Mouse (Mus musculus): ENCODE results near the gene Smarcc2. TPM values are rescaled to one million over a fixed set of nuclear protein-coding genes. Genes with fewer than 3 reads are reported as not detected.

The Smarcc2 gene
- polyA plus RNA-seq (2017; shearing (Covaris generic)): 100 to 1,000 TPM in 1 of 2 experiments, 10 to 100 TPM in 1; 97.3 to 105 TPM

DNA sequence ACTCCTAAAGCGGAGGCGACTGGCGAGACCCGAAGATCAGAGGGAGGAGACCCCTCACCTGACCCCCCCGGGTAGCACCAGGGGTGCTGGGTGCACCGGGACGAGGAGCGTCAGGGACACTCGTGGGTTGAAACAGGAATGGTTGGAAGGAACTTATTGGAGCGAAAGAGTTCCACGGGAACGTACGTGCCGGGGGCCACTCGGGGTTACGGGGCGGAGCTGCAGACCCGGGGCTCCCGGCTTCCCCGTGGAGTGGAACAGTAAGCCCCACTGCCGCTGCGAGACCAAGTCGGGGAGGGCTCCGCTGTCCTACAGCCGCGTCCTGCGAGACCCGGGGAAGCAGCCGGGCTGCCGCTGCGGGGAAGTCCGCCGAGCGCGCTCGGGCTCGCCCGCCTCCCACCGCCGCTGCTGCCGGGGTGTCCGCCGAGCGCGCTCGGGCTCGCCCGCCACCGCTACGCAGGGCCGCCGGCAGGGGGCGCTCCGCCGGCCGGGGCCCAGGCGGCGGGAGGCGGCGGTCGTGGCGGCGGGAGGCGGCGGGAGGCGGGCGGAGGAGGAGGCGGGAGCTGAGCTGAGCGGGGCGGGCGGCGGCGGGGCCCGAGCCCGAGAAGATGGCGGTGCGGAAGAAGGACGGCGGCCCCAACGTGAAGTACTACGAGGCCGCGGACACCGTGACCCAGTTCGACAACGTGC lies at the start of gene Smarcc2:
TSS of gene Smarcc2 (plus strand) at position 530 of the 690 bp plus-strand sequence.

DNA sequence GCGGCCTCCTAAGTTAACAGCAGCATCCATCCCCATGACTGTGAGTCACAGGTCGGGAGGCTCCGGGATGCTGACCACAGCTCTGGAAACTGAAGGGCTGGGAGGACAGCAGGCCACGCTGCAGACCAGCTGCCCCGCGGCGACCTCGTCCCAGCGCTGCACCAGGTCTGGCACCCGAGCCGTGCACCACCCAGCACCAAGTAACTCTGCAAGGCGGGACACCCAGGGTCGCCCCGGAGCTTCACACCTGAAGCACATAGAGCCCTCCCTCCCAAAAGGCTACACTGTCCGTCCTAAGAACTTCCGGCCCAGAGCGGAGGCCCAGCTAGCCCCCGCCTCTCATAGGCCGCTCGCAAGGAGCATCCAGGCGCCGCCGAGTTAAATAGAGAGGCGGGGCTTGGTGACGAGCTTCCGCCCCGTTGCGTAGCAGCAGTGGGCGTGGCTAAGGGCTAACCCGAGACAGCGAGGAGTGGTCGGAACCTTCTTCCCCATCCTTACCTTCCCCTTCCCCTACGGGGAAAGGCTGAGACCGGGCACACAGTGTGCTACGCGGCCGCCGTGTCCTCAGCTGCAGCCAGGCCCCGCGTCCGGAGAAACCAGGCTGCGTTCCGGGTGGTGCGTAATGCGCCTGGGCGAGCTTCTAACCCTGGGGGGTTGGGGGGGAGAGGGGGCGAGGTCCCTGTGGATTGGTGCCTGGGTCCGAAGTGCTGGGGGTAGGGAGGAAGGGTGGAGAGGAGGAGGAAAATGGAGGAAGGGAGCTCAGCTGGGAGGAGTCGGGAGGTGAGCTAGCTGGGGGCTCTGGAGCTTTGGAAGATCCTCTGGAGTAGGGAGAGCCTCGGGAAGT lies 47.6 kb upstream of the Smarcc2 start, which contains the start of the genes Nabp2 and Rnf41:
TSS of gene Nabp2 (minus strand) at position 282 of the 844 bp plus-strand sequence.
TSS of gene Rnf41 (plus strand) at position 447 of the 844 bp plus-strand sequence.

GRCm38 (mm10) chr10:128493695-128494666 lies 34.9 kb downstream of the Smarcc2 start, which contains the start of gene Myl6:
Gene Myl6, minus strand, starts transcription at chr10:128494145.

GRCm38 (mm10) chr10:128498590-128498989 lies 39.5 kb downstream of the Smarcc2 start, which contains the start of gene Myl6b:
Gene Myl6b, minus strand, starts transcription at chr10:128498685.

GRCm38 (mm10) chr10:128525671-128526308 lies 66.7 kb downstream of the Smarcc2 start, which contains the start of gene Esyt1:
Gene Esyt1, minus strand, starts transcription at chr10:128525871.

Other genes starting within 250 kb of the Smarcc2 start
- gene Spryd4, start 247.4 kb upstream of the Smarcc2 start, polyA plus RNA-seq (2017; shearing (Covaris generic)): 10 to 100 TPM; 11.3 to 17.9 TPM
- gene Mip, start 233.4 kb upstream of the Smarcc2 start, polyA plus RNA-seq (2017; shearing (Covaris generic)): not detected
- 10 to 100 TPM; 17.0 to 20.1 TPM for gene Timeless, start 227.2 kb upstream of the Smarcc2 start, polyA plus RNA-seq (2017; shearing (Covaris generic))
- gene Apon, start 205.2 kb upstream of the Smarcc2 start, polyA plus RNA-seq (2017; shearing (Covaris generic)): under 1 TPM in 1 of 2 experiments, not detected in 1; 0.14 TPM
- not detected for gene Apof, start 190.6 kb upstream of the Smarcc2 start, polyA plus RNA-seq (2017; shearing (Covaris generic))
- gene Stat2, start 188.7 kb upstream of the Smarcc2 start, polyA plus RNA-seq (2017; shearing (Covaris generic)): 10 to 100 TPM; 57.7 to 94.2 TPM
- under 1 TPM in 1 of 2 experiments, not detected in 1; 0.14 TPM for gene Il23a, start 160.5 kb upstream of the Smarcc2 start, polyA plus RNA-seq (2017; shearing (Covaris generic))
- 10 to 100 TPM; 32.7 to 39.5 TPM for gene Pan2, start 155.9 kb upstream of the Smarcc2 start, polyA plus RNA-seq (2017; shearing (Covaris generic))
- 100 to 1,000 TPM in 1 of 2 experiments, 10 to 100 TPM in 1; 96.0 to 137 TPM for gene Cnpy2, start 136.8 kb upstream of the Smarcc2 start, polyA plus RNA-seq (2017; shearing (Covaris generic))
- 100 to 1,000 TPM; 162 to 168 TPM for gene Cs, start 121.5 kb upstream of the Smarcc2 start, polyA plus RNA-seq (2017; shearing (Covaris generic))
- 10 to 100 TPM; 34.4 to 35.4 TPM for gene Coq10a, start 90.3 kb upstream of the Smarcc2 start, polyA plus RNA-seq (2017; shearing (Covaris generic))
- gene Ankrd52, start 82.1 kb upstream of the Smarcc2 start, polyA plus RNA-seq (2017; shearing (Covaris generic)): 1 to 10 TPM; 8.2 to 9.5 TPM
- under 1 TPM; 0.24 to 0.72 TPM for gene Slc39a5, start 58.0 kb upstream of the Smarcc2 start, polyA plus RNA-seq (2017; shearing (Covaris generic))
- 100 to 1,000 TPM; 109 to 121 TPM for gene Nabp2, start 47.8 kb upstream of the Smarcc2 start, polyA plus RNA-seq (2017; shearing (Covaris generic))
- gene Rnf41, start 47.6 kb upstream of the Smarcc2 start, polyA plus RNA-seq (2017; shearing (Covaris generic)): 10 to 100 TPM; 28.9 to 37.8 TPM
- gene Myl6, start 34.9 kb downstream of the Smarcc2 start, polyA plus RNA-seq (2017; shearing (Covaris generic)): 1,000 to 10,000 TPM; 1,605 to 1,940 TPM
- 1 to 10 TPM; 2.8 to 4.1 TPM for gene Myl6b, start 39.4 kb downstream of the Smarcc2 start, polyA plus RNA-seq (2017; shearing (Covaris generic))
- 100 to 1,000 TPM; 152 to 259 TPM for gene Esyt1, start 66.6 kb downstream of the Smarcc2 start, polyA plus RNA-seq (2017; shearing (Covaris generic))
- 10 to 100 TPM; 14.8 to 21.0 TPM for gene Zc3h10, start 88.5 kb downstream of the Smarcc2 start, polyA plus RNA-seq (2017; shearing (Covaris generic))
- gene Rpl41, start 90.1 kb downstream of the Smarcc2 start, polyA plus RNA-seq (2017; shearing (Covaris generic)): 1,000 to 10,000 TPM; 2,295 to 3,397 TPM
- 10 to 100 TPM; 32.7 to 42.9 TPM for gene Pa2g4, start 106.7 kb downstream of the Smarcc2 start, polyA plus RNA-seq (2017; shearing (Covaris generic))
- 10 to 100 TPM in 1 of 2 experiments, 1 to 10 TPM in 1; 2.0 to 15.0 TPM for gene Erbb3, start 130.4 kb downstream of the Smarcc2 start, polyA plus RNA-seq (2017; shearing (Covaris generic))
- 1,000 to 10,000 TPM in 1 of 2 experiments, 100 to 1,000 TPM in 1; 586 to 1,014 TPM for gene Rps26, start 167.5 kb downstream of the Smarcc2 start, polyA plus RNA-seq (2017; shearing (Covaris generic))
- gene Ikzf4, start 186.7 kb downstream of the Smarcc2 start, polyA plus RNA-seq (2017; shearing (Covaris generic)): 10 to 100 TPM; 77.6 to 81.2 TPM
- 10 to 100 TPM; 45.6 to 47.3 TPM for gene Suox, start 214.8 kb downstream of the Smarcc2 start, polyA plus RNA-seq (2017; shearing (Covaris generic))
- gene Rab5b, start 237.0 kb downstream of the Smarcc2 start, polyA plus RNA-seq (2017; shearing (Covaris generic)): 10 to 100 TPM; 36.9 to 40.5 TPM
- 1 to 10 TPM; 3.4 to 6.2 TPM for gene Pmel, start 244.9 kb downstream of the Smarcc2 start, polyA plus RNA-seq (2017; shearing (Covaris generic))
- gene Cdk2, start 245.8 kb downstream of the Smarcc2 start, polyA plus RNA-seq (2017; shearing (Covaris generic)): 10 to 100 TPM; 42.5 to 47.5 TPM

All from activated CD4-positive, CD25-positive, alpha-beta regulatory T cell (primary cell).